Mouse (Mus musculus): ENCODE measurements around the gene Gm49601.

GRCm38 (mm10) chr16:18636804-18637203 is 10.6 kb upstream of the Gm49601 start:
- TF ChIP-seq ETS1 (conservative IDR thresholded peaks at IDR 0.05; ENCODE audit: low read depth, low read length) = no peak
- no peak for TF ChIP-seq USF2 (conservative IDR thresholded peaks at IDR 0.05; ENCODE audit: low read depth, low read length)
- TF ChIP-seq EP300 (IDR thresholded peaks at IDR 0.05; ENCODE audit: low read length) = no peak
- TF ChIP-seq POLR2AphosphoS2 (IDR thresholded peaks at IDR 0.05; ENCODE audit: low read depth, low read length) = no peak
- TF ChIP-seq CTCF (conservative IDR thresholded peaks at IDR 0.05 in 1 of 2, IDR thresholded peaks at IDR 0.05 in 1 of 2; ENCODE audit: low read depth in 2 of 2, low read length in 2 of 2) = no peak
- TF ChIP-seq UBTF (IDR thresholded peaks at IDR 0.05; ENCODE audit: low read depth, low read length) = no peak
- TF ChIP-seq POLR2A (IDR thresholded peaks at IDR 0.05; ENCODE audit: low read depth, low read length) = no peak

Data from CH12.LX (cell line).